Mouse (Mus musculus) lung, embryonic 16.5 days (tissue): ENCODE data around the gene Slc25a26. TPM values are rescaled to one million over a fixed set of nuclear protein-coding genes. Genes with fewer than 3 reads are reported as not detected.
A peak's percentile ranks its signal among the peaks of the same experiment; 100 is the strongest.

Experiments
- ATAC-seq: fragments of 200-750 bp; cut with Nextera tagmentation; 2 replicates; pipeline ENCODE4 v1.8.0; 2017; ENCODE audit warnings: low read depth, mild to moderate bottlenecking, moderate library complexity
- H3K27ac ChIP-seq: fragments of 300-500 bp; sonication (generic); 2 replicates; pipeline ENCODE4 v1.5.1; 2014; ENCODE audit warnings: mild to moderate bottlenecking, control low read depth, low read length
- H3K27me3 ChIP-seq: fragments of 300-500 bp; sonication (generic); 2 replicates; pipeline ENCODE4 v1.6.1; 2014; ENCODE audit warnings: low read depth, low read length, mixed read lengths; ENCODE audit not compliant: control insufficient read depth, insufficient read depth
- H3K36me3 ChIP-seq: fragments of 300-500 bp; sonication (generic); 2 replicates; pipeline ENCODE4 v1.6.1; 2014; ENCODE audit warnings: low read length; ENCODE audit not compliant: control insufficient read depth, insufficient read depth
- H3K4me1 ChIP-seq: fragments of 300-500 bp; sonication (generic); replicated peaks from 2 replicates; pipeline ENCODE4 v1.6.1; 2014; ENCODE audit warnings: low read length, mixed read lengths; ENCODE audit not compliant: control insufficient read depth, insufficient read depth
- H3K4me2 ChIP-seq: fragments of 300-500 bp; sonication (generic); 2 replicates; pipeline ENCODE4 v1.6.1; 2014; ENCODE audit warnings: low read depth, low read length, control low read depth
- H3K4me3 ChIP-seq: fragments of 300-500 bp; sonication (generic); 2 replicates; pipeline ENCODE4 v1.5.1; 2014; ENCODE audit warnings: mild to moderate bottlenecking, low read length, control low read depth
- H3K9ac ChIP-seq: fragments of 300-500 bp; sonication (generic); 2 replicates; pipeline ENCODE4 v1.6.1; 2014; ENCODE audit warnings: low read length, control low read depth
- H3K9me3 ChIP-seq: fragments of 300-500 bp; sonication (generic); 2 replicates; pipeline ENCODE4 v1.6.1; 2016; ENCODE audit warnings: low read length; ENCODE audit not compliant: control insufficient read depth
- WGBS: fragments of 180-500 bp; shearing (Covaris S2); extraction: QIAGEN DNeasy Blood & Tissue Kit; methylation state at CpG from one replicate; pipeline ENCODE4 v1.1.7; 2014; 5-methylcytosine and 5-hydroxymethylcytosine counted together
- microRNA-seq: library from miRNA; unstranded; fragments of <30 nt; microRNA quantifications from one replicate; pipeline ENCODE4, GENCODE M21; 2016
- polyA plus RNA-seq: library from polyadenylated mRNA; unstranded; fragments of >200 nt; fragmentation: Nextera tagmentation; extraction: Ambion mirVana; gene quantifications from 2 replicates; pipeline ENCODE4 v1.2.1, GENCODE M21; 2015

Slc25a26 gene
- polyA plus RNA-seq, 1 experiment from 2014 or later, result 8.3 TPM

DNA sequence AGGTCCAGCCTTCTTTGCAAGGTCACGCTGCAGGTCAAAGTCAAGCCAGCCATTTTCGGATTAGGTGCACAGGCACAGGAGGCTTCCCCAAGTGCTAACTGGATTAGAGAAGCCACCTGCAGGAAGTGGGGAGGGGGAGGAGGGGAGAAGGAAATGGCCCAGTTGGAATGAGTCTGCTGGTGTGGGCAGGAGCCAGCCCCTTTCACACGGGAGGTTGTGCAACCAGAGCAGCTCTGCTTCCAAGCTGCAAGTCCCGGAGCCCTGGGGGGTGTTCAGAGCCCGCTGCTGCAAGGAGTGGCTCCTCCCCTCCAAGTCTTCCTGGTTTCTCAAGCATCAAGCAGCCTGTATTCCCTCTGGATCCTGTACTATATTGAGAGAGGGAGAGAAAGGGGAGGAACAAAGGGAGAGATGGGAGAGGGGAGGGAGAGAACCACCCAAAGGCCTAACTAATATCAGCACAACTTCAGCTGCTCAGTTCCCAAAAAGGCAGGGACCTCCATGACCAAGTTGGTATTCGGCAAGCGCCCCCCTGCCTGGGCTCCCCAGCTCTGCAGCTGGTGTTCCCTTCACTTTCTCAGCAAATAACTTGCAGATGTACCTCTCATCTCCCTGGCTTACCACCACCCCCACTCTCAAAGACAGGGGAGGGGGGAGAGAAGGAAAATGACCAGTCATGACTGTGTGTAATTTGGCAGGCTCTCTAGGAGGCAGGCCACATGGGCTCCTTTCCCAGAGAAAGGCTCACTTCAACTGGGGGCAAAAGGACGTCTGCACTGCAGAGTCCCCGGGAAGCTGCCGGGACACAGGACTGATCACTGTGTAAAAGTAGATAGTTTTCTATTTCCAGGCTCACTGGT lies 147.7 kb downstream of the Slc25a26 start:
- Histone ChIP-seq H3K4me2 (peak overlapping the region; percentile 18; the same call in 1 of the 2 replicates), H3K9ac (0 out of 2 replicates have a peak overlapping the region, but pooled peaks have one; percentile 23), H3K36me3 (no peaks in the 10 kb centered on the region), H3K9me3 (no peaks in the 10 kb centered on the region), H3K4me1 (peaks cover 34% of the 10 kb centered on the region), H3K4me3 (no peak overlapping the region), H3K27ac (peak overlapping the region; percentile 84), H3K27me3 (no peaks in the 10 kb centered on the region)
- 13% methylated on average over 10 of the region's 10 CpGs for whole genome bisulfite sequencing
- ATAC-seq, result peak; percentile 94

DNA sequence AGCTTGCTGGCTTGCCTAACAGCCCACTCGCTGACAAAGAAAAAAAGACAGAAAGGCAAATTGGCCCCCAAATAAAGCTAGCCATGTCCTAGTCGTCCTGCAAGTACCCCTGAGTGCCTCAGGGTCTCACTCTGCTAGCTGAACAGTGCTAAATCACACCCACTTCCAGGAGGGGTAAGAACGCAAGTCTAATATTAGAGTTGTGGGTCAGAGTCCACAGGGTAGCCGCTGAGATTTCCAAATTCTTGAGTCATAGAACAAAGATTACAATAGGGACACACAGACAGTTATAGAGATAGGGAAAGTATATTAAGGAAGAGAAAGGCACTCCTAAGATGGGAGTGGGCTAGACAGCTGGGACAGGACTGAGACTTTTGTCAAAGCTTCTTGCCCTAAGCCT lies 148.4 kb downstream of the Slc25a26 start:
- H3K4me2 ChIP-seq, result peak overlapping the region; percentile 18; the same call in 1 of the 2 replicates
- H3K4me3 ChIP-seq, result no peak overlapping the region
- H3K27me3 ChIP-seq, result no peaks in the 10 kb centered on the region
- no peak for ATAC-seq
- peak overlapping the region; percentile 84 for H3K27ac ChIP-seq
- peaks cover 41% of the 10 kb centered on the region for H3K4me1 ChIP-seq
- peak overlapping the region; percentile 10; the same call in 1 of the 2 replicates for H3K9ac ChIP-seq
- no peaks in the 10 kb centered on the region for H3K36me3 ChIP-seq
- no peaks in the 10 kb centered on the region for H3K9me3 ChIP-seq
- WGBS, result 48% methylated on average over 4 of the region's 4 CpGs

DNA sequence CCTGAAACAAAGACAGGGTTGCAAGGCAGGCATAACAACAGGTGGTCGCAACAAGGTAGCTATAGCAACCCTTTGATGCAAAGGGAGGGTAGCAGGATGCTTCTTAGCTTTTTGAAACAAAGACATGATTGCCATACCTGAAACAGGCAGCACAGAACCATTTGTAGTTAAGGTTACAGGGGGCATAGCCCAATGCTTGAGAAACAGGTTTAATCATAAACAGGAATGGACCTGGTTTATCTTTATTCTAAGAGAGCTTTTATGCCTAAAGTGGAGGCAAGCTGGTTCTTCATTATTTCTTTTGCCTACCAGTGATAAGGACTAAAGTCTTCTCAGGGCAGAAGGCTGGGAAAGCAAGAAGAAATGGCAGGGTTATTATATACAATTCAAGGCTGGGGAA lies 149.5 kb downstream of the Slc25a26 start:
- H3K9me3 ChIP-seq, result no peaks in the 10 kb centered on the region
- H3K27me3 ChIP-seq, result no peaks in the 10 kb centered on the region
- no peak overlapping the region for H3K4me2 ChIP-seq
- WGBS, result 83% methylated on average over 1 of the region's 1 CpGs
- H3K4me3 ChIP-seq, result no peak overlapping the region
- H3K27ac ChIP-seq, result no peak overlapping the region
- H3K36me3 ChIP-seq, result no peaks in the 10 kb centered on the region
- H3K4me1 ChIP-seq, result peaks cover 41% of the 10 kb centered on the region
- ATAC-seq, result no peak
- H3K9ac ChIP-seq, result no peak overlapping the region

DNA sequence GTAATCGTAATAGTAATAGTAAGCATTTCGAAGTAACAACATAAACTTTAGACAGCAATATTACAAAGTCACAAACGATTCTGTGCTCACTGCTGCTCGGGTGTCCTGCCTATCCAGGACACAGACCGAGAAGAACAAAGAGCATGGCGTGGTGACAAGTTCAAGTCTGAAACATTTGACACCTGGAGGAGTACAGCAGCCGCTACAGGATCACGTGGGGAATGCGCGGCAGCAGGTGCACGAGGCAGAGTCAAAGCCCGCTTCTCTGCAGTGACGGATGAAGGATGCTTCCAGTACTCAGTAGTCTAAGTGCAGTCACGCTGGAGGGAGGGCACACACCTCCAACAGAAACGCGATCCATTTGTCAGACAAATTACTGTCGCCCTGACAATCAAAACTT lies 151.4 kb downstream of the Slc25a26 start:
- H3K4me3 ChIP-seq, result no peak overlapping the region
- H3K9me3 ChIP-seq, result no peaks in the 10 kb centered on the region
- H3K27ac ChIP-seq, result no peak overlapping the region
- no peaks in the 10 kb centered on the region for H3K27me3 ChIP-seq
- WGBS, result 74% methylated on average over 17 of the region's 17 CpGs
- H3K4me2 ChIP-seq, result no peak overlapping the region
- H3K4me1 ChIP-seq, result peaks cover 39% of the 10 kb centered on the region
- H3K9ac ChIP-seq, result no peak overlapping the region
- ATAC-seq, result no peak
- H3K36me3 ChIP-seq, result no peaks in the 10 kb centered on the region

DNA sequence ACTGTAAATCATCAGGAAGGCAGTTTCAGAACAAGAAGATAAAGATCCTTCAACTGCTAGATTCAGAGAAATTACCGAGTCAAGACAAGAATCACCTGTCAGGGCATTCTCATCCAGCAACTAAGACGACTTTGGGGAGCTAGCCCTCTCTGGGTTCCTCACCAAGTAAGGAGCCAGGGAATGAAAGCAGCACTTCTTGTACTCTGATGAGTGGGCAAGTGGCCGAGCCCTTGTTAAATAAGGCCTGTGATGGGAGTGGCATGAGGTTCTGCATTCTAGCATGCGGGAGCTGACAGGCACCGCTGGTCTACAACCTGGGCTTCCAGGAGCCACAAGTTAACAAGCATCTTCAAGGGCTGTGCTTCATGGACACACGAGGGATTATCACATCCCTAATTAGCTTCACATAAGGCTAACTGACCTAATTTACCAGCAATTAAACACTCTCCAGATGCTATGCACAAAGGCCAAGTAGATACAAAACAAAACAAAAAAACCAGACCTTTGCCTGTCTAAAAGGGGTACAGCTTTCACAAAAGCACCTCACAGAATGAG lies 152.6 kb downstream of the Slc25a26 start:
- 55% methylated on average over 6 of the region's 6 CpGs for WGBS
- no peaks in the 10 kb centered on the region for H3K27me3 ChIP-seq
- H3K9me3 ChIP-seq, result no peaks in the 10 kb centered on the region
- H3K4me2 ChIP-seq, result no peak overlapping the region
- no peak overlapping the region for H3K9ac ChIP-seq
- H3K36me3 ChIP-seq, result no peaks in the 10 kb centered on the region
- no peak overlapping the region; the same call in 1 of the 2 replicates for H3K27ac ChIP-seq
- ATAC-seq, result no peak
- no peak overlapping the region for H3K4me3 ChIP-seq
- peaks cover 27% of the 10 kb centered on the region for H3K4me1 ChIP-seq

DNA sequence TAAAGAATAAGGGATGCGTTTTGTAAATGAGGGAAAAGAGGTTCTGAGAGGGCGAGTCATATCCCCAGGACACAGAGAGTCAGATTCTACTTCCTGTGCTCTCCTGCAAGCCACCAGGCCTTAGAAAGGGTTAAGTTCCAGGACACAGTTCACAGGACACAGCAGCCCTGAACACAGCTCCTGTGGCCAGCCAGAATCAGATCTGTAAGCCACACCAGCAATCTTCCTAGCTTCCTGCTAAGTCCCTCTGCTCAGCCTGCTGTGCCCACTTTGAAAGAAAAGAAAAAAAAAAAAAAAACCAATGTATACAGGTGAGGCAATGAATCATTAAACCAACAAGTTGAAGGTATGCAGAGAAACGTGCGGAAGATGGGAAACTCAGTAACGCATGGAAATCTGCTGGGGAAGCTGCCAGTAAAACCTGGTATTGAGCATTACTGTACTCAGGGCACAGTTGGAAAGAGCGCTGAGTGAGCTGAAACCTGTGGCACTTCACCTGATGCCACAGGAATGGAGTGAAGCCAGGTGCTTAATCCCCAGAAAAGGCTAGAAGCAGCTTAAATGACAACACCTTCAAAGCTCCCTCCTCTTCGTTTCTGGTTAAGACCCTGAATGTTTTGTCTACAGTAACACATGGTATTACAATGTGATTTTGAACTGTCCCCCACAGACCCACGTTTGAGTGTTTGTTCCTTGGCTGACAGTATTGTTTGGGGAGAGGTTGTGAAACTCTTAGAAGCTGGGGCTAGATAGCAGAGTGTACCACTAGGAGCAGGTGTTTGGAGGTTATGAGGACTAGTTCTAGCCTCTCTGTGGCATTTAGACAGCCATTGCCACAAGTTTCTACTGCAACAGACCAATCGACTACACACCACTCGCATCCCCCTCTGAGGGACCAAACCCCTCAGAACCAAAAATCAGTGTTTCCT lies 153.5 kb downstream of the Slc25a26 start:
- H3K36me3 ChIP-seq, result no peaks in the 10 kb centered on the region
- H3K4me3 ChIP-seq, result no peak overlapping the region
- no peak overlapping the region for H3K9ac ChIP-seq
- H3K27ac ChIP-seq, result peak overlapping the region; percentile 50
- no peaks in the 10 kb centered on the region for H3K27me3 ChIP-seq
- WGBS, result 58% methylated on average over 10 of the region's 10 CpGs
- no peak overlapping the region for H3K4me2 ChIP-seq
- H3K4me1 ChIP-seq, result peaks cover 19% of the 10 kb centered on the region
- no peaks in the 10 kb centered on the region for H3K9me3 ChIP-seq
- ATAC-seq, result peak; percentile 75

Small RNA genes within 50 kb of the gene (microRNA-seq; reads per million reads assigned to microRNA genes)
- gene Mir7041, result not detected

Other genes starting within 250 kb of the Slc25a26 start
- 8.9 and 9.4 TPM in 2 replicates for gene Magi1, start 216.4 kb upstream of the Slc25a26 start, polyA plus RNA-seq
- 7.7 and 9.7 TPM in 2 replicates for gene Lrig1, start 199.8 kb downstream of the Slc25a26 start, polyA plus RNA-seq